Mouse (Mus musculus): ENCODE results near the gene Zfp423.

GRCm38 (mm10) chr8:87690100-87691095, 269.0 kb downstream of the Zfp423 start:
- TF ChIP-seq CTCF (IDR thresholded peaks at IDR 0.05; ENCODE audit: insufficient read depth, low read depth, low read length) (no peak), POLR2A (IDR thresholded peaks at IDR 0.05; ENCODE audit: insufficient read depth, low read depth, low read length) (no peak)
